Mouse (Mus musculus): ENCODE data around the gene Chpf2. TPM values are rescaled to one million over a fixed set of nuclear protein-coding genes. Genes with fewer than 3 reads are reported as not detected.
"Not testable (repeated sequence)": the region's sequence is repeated elsewhere in the genome, so short reads cannot be mapped to it uniquely, and the experiment has no call there.

The Chpf2 gene
- polyA plus RNA-seq, 1 experiment from 2014 or later, result 9.6 TPM

DNA sequence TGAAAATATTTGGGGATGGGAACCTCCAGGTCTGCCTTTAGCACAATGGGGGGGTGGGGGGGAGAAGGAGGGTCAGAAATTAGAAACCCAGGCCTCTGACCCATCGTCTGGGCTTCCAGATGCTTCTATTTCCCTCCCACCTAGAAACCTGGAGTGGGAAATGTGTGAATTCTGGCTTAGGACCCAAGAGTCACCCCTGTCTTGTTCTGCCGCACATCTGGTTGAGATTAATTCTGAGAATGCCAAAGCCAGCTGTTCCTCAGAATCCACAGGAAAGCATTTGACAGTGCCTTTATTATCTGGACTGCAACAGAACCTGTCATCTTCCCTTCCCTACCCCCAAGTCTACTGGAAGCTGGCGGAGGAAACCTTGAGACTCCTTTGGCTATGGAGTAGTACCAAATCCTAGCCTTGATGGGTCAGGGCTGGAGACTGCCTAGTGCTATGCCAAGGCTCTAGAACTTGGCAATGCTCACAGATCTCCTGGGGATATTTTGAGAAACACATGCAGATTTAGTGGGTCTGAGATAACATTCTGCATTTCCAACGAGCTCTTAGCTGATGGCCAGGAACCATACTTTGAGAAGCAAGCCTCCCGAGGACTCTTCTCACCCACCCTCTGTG, 32.8 kb upstream of the Chpf2 start:
- Histone ChIP-seq H3K9me3 (ENCODE audit: control insufficient read depth, low read length) (no peaks in the 10 kb centered on the region), H3K36me3 (ENCODE audit: control insufficient read depth, insufficient read depth, low read length) (no peaks in the 10 kb centered on the region), H3K4me3 (ENCODE audit: low read depth, low read length) (no peak overlapping the region), H3K4me2 (no peak overlapping the region), H3K27ac (ENCODE audit: low read depth, low read length) (no peak overlapping the region), H3K9ac (ENCODE audit: low read length) (no peak overlapping the region), H3K4me1 (ENCODE audit: control insufficient read depth, insufficient read depth, low read length) (peaks cover 4% of the 10 kb centered on the region), H3K27me3 (ENCODE audit: control insufficient read depth, insufficient read depth, low read length) (no peaks in the 10 kb centered on the region)
- no peak for DNase-seq (ENCODE audit: low spot score, missing footprints)
- WGBS, result 78% methylated on average over 5 of the region's 5 CpGs
- ATAC-seq (ENCODE audit: low FRiP score), result no peak

DNA sequence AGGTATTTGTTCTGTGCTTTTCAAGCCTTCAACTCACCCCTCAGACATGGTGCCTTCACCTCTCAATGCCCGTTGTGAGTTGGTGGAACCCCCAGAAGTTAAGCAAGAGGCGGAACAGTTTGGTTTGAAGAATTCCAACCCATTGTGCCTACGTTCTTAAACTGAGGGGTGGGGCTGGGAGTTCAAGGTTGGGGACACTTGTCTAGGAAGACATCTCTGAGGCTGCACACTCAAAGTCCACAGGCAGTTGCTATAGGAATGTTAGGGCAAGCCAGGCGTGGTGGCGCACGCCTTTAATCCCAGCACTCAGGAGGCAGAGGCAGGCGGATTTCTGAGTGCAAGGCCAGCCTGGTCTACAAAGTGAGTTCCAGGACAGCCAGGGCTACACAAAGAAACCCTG, 31.2 kb upstream of the Chpf2 start:
- H3K9me3 ChIP-seq (ENCODE audit: control insufficient read depth, low read length); H3K4me3 ChIP-seq (ENCODE audit: low read depth, low read length); ATAC-seq (ENCODE audit: low FRiP score); H3K9ac ChIP-seq (ENCODE audit: low read length); DNase-seq (ENCODE audit: low spot score, missing footprints); H3K4me2 ChIP-seq; H3K36me3 ChIP-seq (ENCODE audit: control insufficient read depth, insufficient read depth, low read length); H3K27me3 ChIP-seq (ENCODE audit: control insufficient read depth, insufficient read depth, low read length); H3K4me1 ChIP-seq (ENCODE audit: control insufficient read depth, insufficient read depth, low read length); H3K27ac ChIP-seq (ENCODE audit: low read depth, low read length): not testable (repeated sequence)
- WGBS, result 95% methylated on average over 7 of the region's 7 CpGs

- Histone ChIP-seq H3K27ac (ENCODE audit: low read depth, low read length) (no peak within 1 kb of the TSS), H3K4me1 (ENCODE audit: control insufficient read depth, insufficient read depth, low read length) (no peaks in the 10 kb centered on the region), H3K36me3 (ENCODE audit: control insufficient read depth, insufficient read depth, low read length) (no peaks in the 10 kb centered on the region), H3K4me2 (no peak within 1 kb of the TSS), H3K9me3 (ENCODE audit: control insufficient read depth, low read length) (no peaks in the 10 kb centered on the region), H3K9ac (ENCODE audit: low read length) (no peak within 1 kb of the TSS), H3K4me3 (ENCODE audit: low read depth, low read length) (no peak within 1 kb of the TSS), H3K27me3 (ENCODE audit: control insufficient read depth, insufficient read depth, low read length) (no peaks in the 10 kb centered on the region)
- DNase-seq (ENCODE audit: low spot score, missing footprints) (no peak), ATAC-seq (ENCODE audit: low FRiP score) (no peak)
- WGBS, result 77% methylated on average over 2 of the region's 2 CpGs
Observed at GRCm38 (mm10) chr5:24556709-24557108, 29.8 kb upstream of the Chpf2 start, which contains the start of gene 4931409K22Rik. TSS of gene 4931409K22Rik (minus strand) at chr5:24556809.

DNA sequence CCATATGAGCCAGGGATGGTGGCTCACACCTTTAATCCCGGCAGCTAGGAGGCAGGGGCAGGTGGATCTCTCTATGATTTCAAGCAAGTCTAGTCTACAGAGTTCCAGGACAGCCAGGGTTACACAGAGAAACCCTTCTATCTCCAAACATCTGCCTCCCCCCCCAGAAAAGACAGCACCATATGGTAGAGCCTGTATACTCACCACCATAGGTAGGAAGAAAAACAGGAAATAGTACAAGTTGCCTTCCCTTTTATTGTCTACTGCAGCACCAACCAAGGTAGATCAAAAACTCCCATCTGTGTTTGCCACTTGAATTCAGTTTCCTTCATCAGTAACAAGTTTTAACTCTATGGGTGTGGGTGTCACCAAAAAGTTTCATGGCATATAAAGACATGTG, 10.6 kb upstream of the Chpf2 start:
- Histone ChIP-seq H3K4me3 (ENCODE audit: low read depth, low read length) (peak overlapping the region; percentile 84; the same call in 1 of the 2 replicates), H3K9me3 (ENCODE audit: control insufficient read depth, low read length) (no peaks in the 10 kb centered on the region), H3K9ac (ENCODE audit: low read length) (no peak overlapping the region; the same call in 1 of the 2 replicates), H3K27ac (ENCODE audit: low read depth, low read length) (no peak overlapping the region), H3K27me3 (ENCODE audit: control insufficient read depth, insufficient read depth, low read length) (no peaks in the 10 kb centered on the region), H3K4me1 (ENCODE audit: control insufficient read depth, insufficient read depth, low read length) (peaks cover 10% of the 10 kb centered on the region), H3K4me2 (peak overlapping the region; percentile 74), H3K36me3 (ENCODE audit: control insufficient read depth, insufficient read depth, low read length) (peaks cover 26% of the 10 kb centered on the region)
- ATAC-seq (ENCODE audit: low FRiP score), result no peak
- 89% methylated on average over 1 of the region's 1 CpGs for WGBS
- peak; percentile 56 for DNase-seq (ENCODE audit: low spot score, missing footprints)

- H3K4me1 ChIP-seq (ENCODE audit: control insufficient read depth, insufficient read depth, low read length), result peaks cover 10% of the 10 kb centered on the region
- no peak for DNase-seq (ENCODE audit: low spot score, missing footprints)
- H3K27ac ChIP-seq (ENCODE audit: low read depth, low read length), result peak overlapping the region; percentile 67
- H3K4me3 ChIP-seq (ENCODE audit: low read depth, low read length), result peak overlapping the region; percentile 84
- peaks cover 21% of the 10 kb centered on the region for H3K36me3 ChIP-seq (ENCODE audit: control insufficient read depth, insufficient read depth, low read length)
- no peaks in the 10 kb centered on the region for H3K27me3 ChIP-seq (ENCODE audit: control insufficient read depth, insufficient read depth, low read length)
- ATAC-seq (ENCODE audit: low FRiP score), result peak; percentile 45
- peak overlapping the region; percentile 74 for H3K4me2 ChIP-seq
- peak overlapping the region; percentile 85 for H3K9ac ChIP-seq (ENCODE audit: low read length)
- H3K9me3 ChIP-seq (ENCODE audit: control insufficient read depth, low read length), result no peaks in the 10 kb centered on the region
- under 1% methylated on average over 32 of the region's 32 CpGs for WGBS
Observed at GRCm38 (mm10) chr5:24576801-24577182, 9.7 kb upstream of the Chpf2 start.

DNA sequence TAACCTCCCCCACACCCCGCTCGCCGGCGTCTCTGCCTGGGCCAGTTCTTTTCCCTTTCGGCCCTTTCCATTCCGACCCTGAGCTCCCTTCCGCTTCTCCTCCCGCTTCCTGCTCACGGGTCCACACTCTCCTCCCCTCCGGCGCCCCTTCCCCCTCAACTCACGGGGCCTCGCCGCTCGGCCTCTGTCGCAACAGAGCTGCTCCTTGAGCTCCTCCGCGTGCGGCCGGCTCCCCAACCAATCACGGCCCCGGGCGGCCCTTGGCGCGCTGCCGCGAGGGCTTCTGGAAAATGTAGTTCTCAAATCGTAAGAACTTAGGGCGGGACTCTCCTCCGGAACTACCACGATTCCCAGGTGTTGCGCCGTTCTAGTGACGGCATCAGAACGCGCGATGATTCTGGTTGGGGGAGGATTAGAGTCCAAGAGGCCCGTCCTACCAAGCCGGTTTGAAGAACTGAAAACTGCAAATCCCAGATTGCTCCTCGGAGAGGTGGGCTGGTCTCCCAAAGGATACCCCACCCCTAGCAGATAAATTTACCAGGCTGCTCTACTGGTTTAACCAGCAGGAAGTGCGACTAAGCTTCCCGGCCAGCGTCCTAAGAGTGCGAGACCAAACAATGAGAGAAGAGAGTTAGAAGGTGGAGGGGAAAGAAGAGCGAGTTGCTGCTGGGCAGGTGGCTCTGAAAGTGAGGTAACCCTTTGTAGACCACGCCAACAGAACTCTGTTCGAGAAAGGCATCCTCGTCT, 9.2 kb upstream of the Chpf2 start, which contains the start of gene Abcf2:
Abcf2 (minus strand) TSS at position 285 of the 747 bp plus-strand sequence.
- under 1% methylated on average over 48 of the region's 48 CpGs for WGBS
- Histone ChIP-seq H3K9ac (ENCODE audit: low read length) (peak within 1 kb of the TSS; percentile 85), H3K36me3 (ENCODE audit: control insufficient read depth, insufficient read depth, low read length) (peaks cover 18% of the 10 kb centered on the region; the same call in 1 of the 2 replicates), H3K4me2 (peak within 1 kb of the TSS; percentile 74), H3K9me3 (ENCODE audit: control insufficient read depth, low read length) (no peaks in the 10 kb centered on the region), H3K27ac (ENCODE audit: low read depth, low read length) (peak within 1 kb of the TSS; percentile 67), H3K27me3 (ENCODE audit: control insufficient read depth, insufficient read depth, low read length) (no peaks in the 10 kb centered on the region), H3K4me3 (ENCODE audit: low read depth, low read length) (peak within 1 kb of the TSS; percentile 84), H3K4me1 (ENCODE audit: control insufficient read depth, insufficient read depth, low read length) (peaks cover 10% of the 10 kb centered on the region)
- DNase-seq (ENCODE audit: low spot score, missing footprints) (peak; percentile 100), ATAC-seq (ENCODE audit: low FRiP score) (peak; percentile 98)

DNA sequence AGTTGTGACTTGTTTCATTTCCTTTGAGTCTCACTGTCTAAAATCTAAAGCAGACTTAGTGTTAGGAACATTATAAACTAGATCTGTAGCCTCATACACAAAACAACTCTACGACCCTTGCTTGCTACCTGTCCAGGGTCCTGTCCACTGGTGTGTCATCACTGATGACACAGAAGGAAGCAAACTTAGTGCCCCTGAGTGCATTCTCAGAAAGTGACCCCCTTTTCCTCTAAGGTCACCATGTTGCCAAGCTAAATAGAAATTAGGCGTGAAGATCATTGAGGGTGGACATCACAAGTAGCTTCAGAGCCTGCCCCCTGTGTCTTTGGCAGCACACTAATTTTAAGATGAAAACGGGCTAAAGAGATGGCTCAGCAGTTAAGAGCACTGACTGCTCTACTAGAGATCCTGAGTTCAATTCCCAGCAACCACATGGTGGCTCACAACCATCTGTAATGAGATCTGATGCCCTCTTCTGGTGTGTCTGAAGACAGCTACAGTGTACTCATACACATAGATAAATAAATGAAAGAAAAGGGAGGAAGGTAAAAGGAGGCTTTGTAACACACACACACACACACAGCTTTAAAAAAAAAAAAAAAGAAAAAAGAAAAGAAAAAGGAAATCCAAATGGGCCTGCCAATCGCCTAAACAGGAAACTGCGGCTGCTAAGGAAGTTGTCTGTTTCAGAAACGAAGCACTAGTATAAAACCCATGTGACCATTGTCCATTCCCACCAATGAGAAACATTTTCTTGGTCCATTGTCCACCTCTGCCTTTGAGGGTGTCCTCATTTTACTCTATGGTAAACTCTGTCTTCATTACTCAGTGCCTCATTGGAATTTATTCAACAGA, 8.2 kb upstream of the Chpf2 start:
- peak; percentile 73 for DNase-seq (ENCODE audit: low spot score, missing footprints)
- ATAC-seq (ENCODE audit: low FRiP score), result no peak
- Histone ChIP-seq H3K4me2 (peak overlapping the region; percentile 57), H3K27me3 (ENCODE audit: control insufficient read depth, insufficient read depth, low read length) (no peaks in the 10 kb centered on the region), H3K4me3 (ENCODE audit: low read depth, low read length) (peak overlapping the region; percentile 84), H3K9me3 (ENCODE audit: control insufficient read depth, low read length) (no peaks in the 10 kb centered on the region), H3K4me1 (ENCODE audit: control insufficient read depth, insufficient read depth, low read length) (peaks cover 10% of the 10 kb centered on the region), H3K9ac (ENCODE audit: low read length) (peak overlapping the region; percentile 62; the same call in 1 of the 2 replicates), H3K27ac (ENCODE audit: low read depth, low read length) (no peak overlapping the region), H3K36me3 (ENCODE audit: control insufficient read depth, insufficient read depth, low read length) (peaks cover 9% of the 10 kb centered on the region; the same call in 1 of the 2 replicates)
- 72% methylated on average over 6 of the region's 6 CpGs for WGBS

- Histone ChIP-seq H3K36me3 (ENCODE audit: control insufficient read depth, insufficient read depth, low read length) (no peaks in the 10 kb centered on the region), H3K9ac (ENCODE audit: low read length) (peak overlapping the region; percentile 81), H3K4me2 (peak overlapping the region; percentile 94), H3K4me1 (ENCODE audit: control insufficient read depth, insufficient read depth, low read length) (peaks cover 15% of the 10 kb centered on the region), H3K9me3 (ENCODE audit: control insufficient read depth, low read length) (no peaks in the 10 kb centered on the region), H3K27ac (ENCODE audit: low read depth, low read length) (no peak overlapping the region), H3K27me3 (ENCODE audit: control insufficient read depth, insufficient read depth, low read length) (no peaks in the 10 kb centered on the region), H3K4me3 (ENCODE audit: low read depth, low read length) (peak overlapping the region; percentile 73)
- peak; percentile 14; the same call in 1 of the 2 replicates for ATAC-seq (ENCODE audit: low FRiP score)
- DNase-seq (ENCODE audit: low spot score, missing footprints), result peak; percentile 87
- WGBS, result 10% methylated on average over 8 of the region's 8 CpGs
Observed at GRCm38 (mm10) chr5:24586106-24586505, 435 bp upstream of the Chpf2 start.
